Mouse (Mus musculus): Measurements from ENCODE around the gene Ankrd44.

DNA sequence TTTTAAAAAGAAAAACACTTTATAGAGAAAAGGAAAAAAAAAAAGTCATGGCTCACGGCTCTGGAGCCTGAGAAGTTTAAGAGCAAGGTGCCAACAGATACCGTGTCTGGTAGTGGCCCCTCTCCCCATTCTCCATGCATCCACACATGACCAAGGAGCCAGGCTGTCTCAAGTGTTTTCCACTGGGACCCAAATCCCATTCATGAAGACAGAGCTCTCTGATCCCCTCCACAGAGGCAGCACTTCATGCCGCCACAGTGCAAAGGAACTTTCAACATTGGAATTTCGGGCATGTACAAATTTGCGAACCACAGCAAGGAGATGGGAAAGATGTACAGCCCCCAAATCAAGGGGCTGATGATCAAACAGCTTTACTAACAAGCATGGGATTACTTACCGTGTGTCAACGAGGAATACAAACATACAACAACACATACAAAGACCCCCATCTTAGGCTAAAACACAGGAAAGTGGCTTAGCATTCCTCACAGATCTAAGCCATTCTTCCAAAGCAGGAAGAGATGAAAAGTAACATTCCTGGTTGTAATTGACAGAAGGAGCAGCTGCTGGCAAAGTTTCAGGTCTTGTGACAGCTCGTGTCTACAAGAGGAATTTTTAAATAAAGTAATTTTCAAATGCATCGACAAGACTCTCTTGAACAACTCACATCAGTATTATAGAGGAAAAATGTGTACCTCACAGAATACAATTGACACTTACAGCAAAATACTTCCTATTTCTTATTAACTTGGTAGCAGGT, 53.1 kb downstream of the Ankrd44 start:
- TF ChIP-seq CTCF (IDR thresholded peaks at IDR 0.05; ENCODE audit: borderline replicate concordance, insufficient read depth, low read depth, low read length) (no peak), POLR2A (IDR thresholded peaks at IDR 0.05; ENCODE audit: borderline replicate concordance, insufficient read depth, low read length) (no peak)
